Mouse (Mus musculus): ENCODE measurements around the gene Adgrl2.

GRCm38 (mm10) chr3:148933160-148933559 lies 57.2 kb downstream of the Adgrl2 start:
- no peak for TF ChIP-seq CTCF (IDR thresholded peaks at IDR 0.05)
- TF ChIP-seq POLR2A (IDR thresholded peaks at IDR 0.05; ENCODE audit: insufficient read depth, low read depth, low read length): no peak
- TF ChIP-seq EP300 (IDR thresholded peaks at IDR 0.05; ENCODE audit: insufficient read depth, low read depth, low read length): no peak
